Mouse (Mus musculus) olfactory bulb, adult 2 months (tissue): ENCODE data around the gene Cep19.

Experiments
- CTCF ChIP-seq: fragments of 200-500 bp; IDR thresholded peaks from 2 replicates; pipeline ENCODE4 v1.5.1; 2012; ENCODE audit warnings: low read depth, mild to moderate bottlenecking, low read length, moderate library complexity; ENCODE audit not compliant: insufficient read depth
- POLR2A ChIP-seq: fragments of 200-500 bp; IDR thresholded peaks from 2 replicates; pipeline ENCODE4 v1.6.1; 2012; ENCODE audit warnings: mild to moderate bottlenecking, low read depth, low read length, moderate library complexity; ENCODE audit not compliant: insufficient read depth

GRCm38 (mm10) chr16:32147589-32148207, 48.1 kb downstream of the Cep19 start:
- TF ChIP-seq POLR2A (no peak), CTCF (no peak)
